Mouse (Mus musculus) spleen, postnatal 36 days (tissue): Measurements from ENCODE around the gene Ninl.
A peak's percentile ranks its signal among the peaks of the same experiment; 100 is the strongest.

ENCODE experiments used
- DNase-seq, 2 experiments: peaks; one replicate each; pipeline ENCODE4 v3.0.0; 2022; ENCODE audit warnings: low spot score in 2 of 2, mixed read lengths in 1 of 2

The Ninl gene

DNA sequence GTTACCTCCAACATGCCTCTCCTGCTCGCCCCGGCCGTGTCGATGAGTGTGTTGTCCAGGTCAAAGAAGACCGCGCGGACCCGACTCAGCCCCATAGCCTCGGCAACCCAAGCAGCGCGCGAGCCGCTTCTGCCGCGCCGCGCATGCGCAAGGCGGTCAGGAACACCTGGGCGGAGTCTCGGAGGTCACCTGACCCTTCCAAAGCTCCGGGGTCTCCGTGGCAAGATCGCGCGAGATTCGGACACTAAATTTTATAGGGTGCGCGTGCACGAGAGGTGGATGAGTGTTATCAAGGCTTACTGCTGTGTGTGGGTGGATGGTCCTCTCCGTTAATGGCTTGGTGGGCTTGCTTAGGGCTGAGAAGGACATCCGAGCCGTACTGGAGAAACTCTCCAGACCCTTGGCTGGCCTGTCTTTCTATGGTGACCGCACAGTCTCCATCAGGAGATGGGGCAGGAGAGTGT is at the start of gene Ninl, which contains the start of gene Nanp:
TSS of gene Ninl (minus strand) at position 151 of the 464 bp plus-strand sequence.
TSS of gene Nanp (minus strand) at position 167 of the 464 bp plus-strand sequence.
- DNase-seq, result peak; percentile 93 to 96

DNA sequence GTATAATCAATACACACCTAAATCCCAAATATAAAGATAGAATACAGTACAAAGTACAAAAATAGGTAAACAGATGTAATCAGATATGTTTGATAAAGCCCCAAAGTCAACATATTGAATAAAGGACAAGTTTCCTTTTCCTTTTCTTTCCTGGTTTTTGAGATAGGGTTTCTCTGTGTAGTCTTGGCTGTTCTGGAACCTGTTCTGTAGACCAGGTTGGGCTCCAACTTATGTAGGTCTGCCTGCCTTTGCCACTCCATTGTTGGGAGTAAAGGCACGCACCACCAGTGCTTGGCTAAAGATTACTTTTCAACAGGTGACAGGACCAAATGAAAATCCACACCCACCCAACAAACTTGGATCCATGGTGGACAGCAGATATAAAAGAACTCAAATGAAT is 17.5 kb upstream of the Ninl start:
- no peak for DNase-seq

GRCm38 (mm10) chr2:151040411-151040810 is 1.2 kb upstream of the Ninl start:
- DNase-seq, result no peak

DNA sequence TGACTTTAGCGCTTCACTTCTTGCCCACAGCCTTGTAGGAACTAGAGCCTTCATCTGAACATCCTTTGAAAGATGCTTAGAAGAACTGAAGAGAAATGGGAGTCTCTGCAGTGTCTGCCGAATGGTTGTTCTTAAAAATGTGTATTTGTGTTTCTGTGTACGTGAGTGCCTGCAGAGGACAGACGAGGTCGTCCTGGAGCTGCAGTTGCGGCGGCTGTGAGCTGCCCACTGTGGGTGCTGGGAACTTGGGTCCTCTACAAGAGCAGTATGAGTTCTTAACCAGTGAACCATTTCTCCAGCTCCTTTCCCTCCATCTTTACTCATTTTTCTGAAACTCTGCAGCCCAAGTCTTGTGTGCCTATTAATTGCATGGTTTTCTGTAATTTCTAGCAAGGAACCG is 544 bp upstream of the Ninl start:
- no peak for DNase-seq

DNA sequence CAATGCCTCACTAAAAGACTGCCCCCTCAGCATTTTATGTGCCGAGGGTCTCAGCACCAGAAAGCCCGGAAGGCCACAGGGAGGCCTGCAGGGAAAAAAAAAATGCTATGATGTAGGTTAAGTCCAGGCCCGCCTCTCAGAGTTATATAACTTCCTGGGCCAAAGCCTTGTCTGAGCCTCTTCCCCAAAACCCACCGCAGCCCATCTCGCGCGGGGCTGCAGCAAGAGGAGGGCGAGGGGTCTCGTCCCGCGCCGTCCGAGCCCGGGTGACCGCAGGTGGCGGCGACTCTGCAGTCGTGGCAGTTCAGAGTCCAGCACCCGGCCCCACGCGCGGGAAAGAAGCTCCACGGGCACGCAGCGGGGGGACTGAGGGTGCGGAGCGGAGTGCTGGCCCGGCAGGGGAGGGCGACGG is 365 bp downstream of the Ninl start:
- peak in 1 of 2 experiments; percentile 26 for DNase-seq

DNA sequence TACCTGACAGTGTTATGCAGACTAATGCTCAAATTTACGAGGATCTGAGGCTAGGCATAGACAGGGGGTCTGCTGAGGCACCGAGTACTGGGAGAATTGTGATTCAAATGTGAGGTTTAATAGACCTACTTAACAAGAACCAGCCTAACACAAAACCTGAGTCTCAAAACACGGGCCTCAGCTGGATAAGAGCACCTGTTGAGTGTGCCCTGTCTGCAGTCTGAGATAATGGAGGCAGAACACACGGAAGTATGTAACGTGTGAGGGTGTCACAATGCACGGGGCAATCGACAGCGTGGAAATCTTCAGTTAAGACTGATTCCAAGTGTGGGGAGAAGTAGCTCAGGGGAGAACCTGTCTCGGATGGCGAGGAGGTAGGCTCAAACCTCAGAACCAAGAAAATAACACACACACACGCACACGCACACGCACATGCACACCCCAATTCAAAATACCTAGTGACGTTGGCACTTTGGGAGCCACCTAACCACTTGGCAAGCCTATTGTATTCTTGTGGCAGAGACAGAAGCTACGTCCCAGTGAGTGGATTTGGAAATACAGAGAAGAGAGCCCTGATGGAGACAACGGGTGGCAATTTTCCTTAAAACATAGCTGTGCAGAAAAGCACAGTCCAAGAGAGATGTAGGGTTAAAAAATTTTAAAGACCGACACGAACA is 1.2 kb downstream of the Ninl start:
- DNase-seq, result peak; percentile 26 to 53

- DNase-seq, result no peak
Measured at GRCm38 (mm10) chr2:151037292-151037691, 1.9 kb downstream of the Ninl start.

DNA sequence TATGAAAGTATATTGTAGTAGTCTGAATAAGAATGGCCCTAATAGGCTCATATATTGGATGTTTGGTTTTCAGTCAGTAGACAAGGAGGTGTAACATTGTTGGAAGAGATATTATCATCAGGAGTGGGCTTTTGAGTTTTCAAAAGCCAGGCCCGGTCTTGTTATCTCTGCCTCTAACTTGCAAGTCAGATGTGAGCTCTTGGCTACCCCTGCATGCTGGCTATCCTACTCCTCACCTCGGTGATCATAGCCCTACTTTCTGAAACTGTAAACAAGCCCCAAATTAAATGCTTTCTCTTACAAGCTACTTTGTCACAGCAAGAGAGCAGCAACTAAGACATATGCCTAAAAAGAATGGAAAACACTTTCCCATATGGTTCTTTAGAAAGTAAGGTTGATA is 2.5 kb downstream of the Ninl start:
- DNase-seq, result no peak

DNA sequence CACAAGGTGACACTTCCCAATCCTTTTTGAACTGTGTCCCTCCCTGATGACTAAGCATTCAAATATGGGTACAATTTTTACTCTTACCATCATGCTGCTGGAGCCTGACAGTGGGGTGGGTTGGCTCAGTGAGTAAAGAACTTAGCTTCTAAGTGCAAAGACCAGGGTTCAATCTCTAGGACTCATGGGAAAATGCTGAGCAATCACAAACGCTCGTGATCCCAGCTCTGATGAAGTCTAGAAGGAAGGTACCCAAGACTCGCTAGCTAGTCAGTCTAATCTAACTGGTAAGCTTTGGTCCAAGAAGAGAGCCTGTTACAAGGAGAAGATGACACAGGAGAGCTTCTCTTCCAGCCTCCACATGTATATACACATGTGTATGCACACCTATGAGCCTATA is 4.7 kb downstream of the Ninl start:
- DNase-seq, result no peak

GRCm38 (mm10) chr2:151021158-151021557 is 18.0 kb downstream of the Ninl start:
- no peak for DNase-seq

GRCm38 (mm10) chr2:151015316-151015715 is 23.9 kb downstream of the Ninl start:
- no peak for DNase-seq

- peak in 1 of 2 experiments; percentile 12 for DNase-seq
Measured at GRCm38 (mm10) chr2:151011273-151011672, 27.9 kb downstream of the Ninl start.

DNA sequence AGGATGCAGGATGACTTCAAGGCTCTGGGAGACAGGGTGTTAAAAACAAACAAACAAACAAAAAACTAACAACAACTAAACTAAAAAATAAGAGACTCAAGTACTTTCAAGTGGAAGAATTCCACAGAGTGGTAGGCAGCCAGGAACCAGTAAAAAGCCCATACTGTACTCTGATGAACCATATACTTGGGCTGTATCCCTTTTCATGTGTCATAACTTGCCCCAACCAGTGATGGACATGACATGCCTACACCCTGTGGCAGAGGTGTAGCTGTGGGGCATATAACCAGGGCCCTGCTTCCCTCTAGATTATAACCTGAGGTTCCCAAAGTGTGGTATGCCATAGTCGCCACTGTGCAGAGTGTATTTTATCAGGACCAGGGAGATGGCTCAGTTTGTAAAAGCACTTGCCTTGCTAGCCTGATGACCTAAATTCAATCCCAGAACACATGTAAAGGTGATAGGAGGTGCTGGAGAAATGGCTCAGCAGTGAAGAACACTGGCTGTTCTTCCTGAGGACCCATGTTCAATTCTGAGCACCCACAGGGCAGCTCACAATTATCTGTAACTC is 29.6 kb downstream of the Ninl start:
- no peak for DNase-seq

DNA sequence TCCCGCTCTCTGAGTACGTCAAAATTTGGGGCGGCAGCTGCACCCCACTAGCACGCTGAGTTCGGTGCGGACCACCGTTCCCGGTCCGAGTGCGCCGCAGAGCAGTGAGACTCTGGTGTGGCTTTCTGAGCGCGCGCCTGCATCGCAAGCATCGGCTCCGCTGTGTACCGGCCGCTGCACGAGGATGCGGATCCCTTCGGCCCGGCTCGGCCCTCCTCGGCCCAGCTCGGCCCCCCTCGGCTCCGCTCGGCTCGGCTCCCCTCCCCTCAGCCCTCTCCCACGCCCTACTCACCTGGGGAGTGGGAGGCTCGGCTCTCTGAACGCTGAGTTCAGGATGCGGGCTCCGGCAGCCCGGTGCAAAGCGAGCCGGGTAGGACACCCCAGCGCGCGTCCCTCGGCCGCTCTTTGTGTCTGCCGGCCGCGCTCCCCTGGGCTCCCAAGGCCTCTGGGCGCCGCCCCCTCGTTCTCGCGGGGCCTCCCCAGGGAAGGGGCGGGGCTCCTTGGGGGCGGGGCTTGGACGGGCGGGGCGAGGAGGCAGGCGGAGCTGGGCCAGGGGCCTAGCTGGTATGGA is 30.2 kb downstream of the Ninl start:
- peak; percentile 55 to 67 for DNase-seq

GRCm38 (mm10) chr2:151008517-151008932 is 30.7 kb downstream of the Ninl start:
- DNase-seq, result peak in 1 of 2 experiments; percentile 3

DNA sequence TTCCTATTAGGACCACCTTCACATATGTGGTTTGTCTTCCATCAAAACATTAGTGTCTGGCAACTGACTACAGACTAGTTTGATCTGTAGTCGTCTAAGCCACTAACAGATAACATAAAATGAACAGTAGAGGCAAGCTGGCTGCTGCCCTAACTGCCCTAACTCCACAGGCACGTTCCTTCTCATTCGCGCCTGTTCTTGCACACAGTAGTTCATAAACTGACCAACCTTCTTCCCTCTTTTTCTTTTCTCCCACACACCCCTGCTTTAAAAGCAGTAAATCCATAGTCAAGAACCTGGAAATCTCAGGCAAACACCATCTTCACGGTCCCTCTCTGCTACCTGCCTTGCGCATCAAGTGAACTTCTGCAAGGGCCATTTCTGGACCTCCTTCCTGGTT is 31.2 kb downstream of the Ninl start:
- DNase-seq, result no peak

- DNase-seq, result no peak
Measured at GRCm38 (mm10) chr2:151006281-151006945, 32.8 kb downstream of the Ninl start.

GRCm38 (mm10) chr2:151004390-151004789 is 34.8 kb downstream of the Ninl start:
- DNase-seq, result no peak

DNA sequence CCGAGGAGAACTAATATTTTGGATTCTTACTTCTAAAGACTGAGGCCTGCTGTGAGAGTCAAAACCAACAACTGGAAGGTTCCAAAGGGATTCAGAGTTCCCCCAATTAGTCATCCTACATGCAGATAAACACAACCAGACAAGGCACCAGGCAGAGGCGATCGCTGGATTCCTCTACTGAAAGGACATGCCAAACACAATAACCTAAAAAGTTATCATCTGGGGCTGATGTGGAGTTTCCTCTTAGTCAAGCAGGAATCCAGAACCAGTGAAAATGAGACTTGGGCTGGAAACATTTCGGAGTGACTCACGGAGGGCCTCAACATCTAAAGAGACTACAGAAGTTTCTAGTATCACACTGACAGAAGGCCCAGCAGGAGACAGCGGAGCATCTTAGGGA is 35.4 kb downstream of the Ninl start:
- DNase-seq, result no peak

DNA sequence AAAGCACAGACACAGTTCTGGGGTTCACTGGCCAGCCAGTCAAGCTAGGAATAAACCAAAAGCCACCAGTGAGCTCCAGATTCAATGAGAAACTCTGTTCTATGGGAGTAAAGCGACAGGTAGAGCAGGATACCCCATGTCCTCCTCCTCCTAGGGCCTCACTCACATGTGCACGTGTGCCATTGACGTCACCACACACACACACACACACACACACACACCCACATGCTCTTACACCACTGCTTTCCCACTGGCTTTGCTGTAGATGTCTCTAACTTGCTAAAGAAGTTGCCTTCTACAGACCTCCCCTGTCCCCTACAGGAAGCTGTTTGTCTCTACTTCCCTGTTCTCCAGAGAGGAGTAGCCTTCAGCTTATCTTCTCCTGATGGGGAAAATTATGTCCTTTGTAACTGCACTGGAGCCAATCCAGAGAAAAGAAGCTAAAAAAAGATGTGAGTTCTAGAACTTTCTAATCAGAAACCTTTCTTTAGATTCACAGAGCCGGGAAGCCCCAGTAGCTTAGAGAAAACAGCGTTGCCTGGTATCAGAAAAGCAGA is 37.5 kb downstream of the Ninl start:
- no peak for DNase-seq

DNA sequence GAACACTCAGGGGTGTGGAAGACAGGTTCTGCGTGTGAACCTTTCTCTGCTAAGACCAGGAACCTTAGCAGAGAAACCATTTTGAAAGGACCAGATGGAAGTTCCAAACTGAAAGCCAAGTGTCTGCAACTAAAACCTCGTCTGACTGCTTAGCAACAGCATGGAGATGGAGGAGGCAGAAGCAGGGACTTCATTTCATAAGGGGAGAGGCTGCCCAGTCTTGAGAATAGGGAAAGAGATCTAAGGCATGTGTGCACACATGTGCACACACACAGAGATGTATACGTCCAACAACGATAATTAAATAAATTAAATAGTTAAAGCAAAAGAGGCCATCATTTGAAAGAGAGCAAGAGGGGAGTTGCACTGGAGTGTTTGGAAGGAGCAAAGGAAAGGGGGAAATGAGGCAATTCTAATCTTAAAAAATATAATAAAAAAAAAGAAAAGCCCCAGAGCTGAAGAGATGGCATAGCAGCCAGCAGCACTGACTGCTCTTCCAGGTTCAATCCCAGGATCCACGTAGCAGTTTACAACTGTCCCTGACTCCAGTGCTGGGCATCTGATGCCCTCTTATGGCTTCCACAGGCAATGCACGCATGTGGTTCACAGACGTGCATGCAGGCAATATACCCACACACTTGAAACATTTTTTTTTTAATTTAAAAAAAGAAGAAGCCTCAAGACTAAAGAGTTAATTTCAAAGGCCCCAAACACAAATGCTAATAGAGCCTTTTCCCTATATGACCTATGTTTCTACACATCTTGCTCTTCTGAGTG is 38.6 kb downstream of the Ninl start:
- no peak for DNase-seq
